Mouse (Mus musculus) hindbrain, embryonic 12.5 days (tissue): ENCODE data around the gene Zfp263. TPM values are rescaled to one million over a fixed set of nuclear protein-coding genes. Genes with fewer than 3 reads are reported as not detected.

Source experiments
- ATAC-seq: fragments of 200-750 bp; cut with Nextera tagmentation; 2 replicates; pipeline ENCODE4 v1.8.0; 2017; ENCODE audit warnings: moderate TSS enrichment; ENCODE audit not compliant: low FRiP score
- H3K27ac ChIP-seq: fragments of 300-500 bp; sonication (generic); 2 replicates; pipeline ENCODE4 v1.5.1; 2016; ENCODE audit warnings: mild to moderate bottlenecking
- H3K27me3 ChIP-seq: fragments of 300-500 bp; sonication (generic); 2 replicates; pipeline ENCODE4 v1.6.1; 2016; ENCODE audit warnings: mild to moderate bottlenecking
- H3K36me3 ChIP-seq: fragments of 300-500 bp; sonication (generic); 2 replicates; pipeline ENCODE4 v1.6.1; 2016; ENCODE audit warnings: mild to moderate bottlenecking
- H3K4me1 ChIP-seq: fragments of 300-500 bp; sonication (generic); 2 replicates; pipeline ENCODE4 v1.6.1; 2016
- H3K4me2 ChIP-seq: fragments of 300-500 bp; sonication (generic); replicated peaks from 2 replicates; pipeline ENCODE4 v1.6.1; 2016; ENCODE audit warnings: mild to moderate bottlenecking
- H3K4me3 ChIP-seq: fragments of 300-500 bp; sonication (generic); 2 replicates; pipeline ENCODE4 v1.5.1; 2016; ENCODE audit warnings: mild to moderate bottlenecking
- H3K9ac ChIP-seq: fragments of 300-500 bp; sonication (generic); 2 replicates; pipeline ENCODE4 v1.6.1; 2016; ENCODE audit warnings: mild to moderate bottlenecking, moderate library complexity
- H3K9me3 ChIP-seq: fragments of 300-500 bp; sonication (generic); replicated peaks from 2 replicates; pipeline ENCODE4 v1.6.1; 2016; ENCODE audit warnings: mild to moderate bottlenecking
- WGBS: fragments of 180-500 bp; shearing (Covaris S2); methylation state at CpG from one replicate; pipeline ENCODE4 v1.1.7; 2016; 5-methylcytosine and 5-hydroxymethylcytosine counted together
- polyA plus RNA-seq: library from polyadenylated mRNA; unstranded; fragments of >200 nt; fragmentation: Nextera tagmentation; extraction: Ambion mirVana; gene quantifications from 2 replicates; pipeline ENCODE4 v1.2.1, GENCODE M21; 2016

Gene Zfp263
- polyA plus RNA-seq, 1 experiment from 2014 or later, result 56.7 TPM

DNA sequence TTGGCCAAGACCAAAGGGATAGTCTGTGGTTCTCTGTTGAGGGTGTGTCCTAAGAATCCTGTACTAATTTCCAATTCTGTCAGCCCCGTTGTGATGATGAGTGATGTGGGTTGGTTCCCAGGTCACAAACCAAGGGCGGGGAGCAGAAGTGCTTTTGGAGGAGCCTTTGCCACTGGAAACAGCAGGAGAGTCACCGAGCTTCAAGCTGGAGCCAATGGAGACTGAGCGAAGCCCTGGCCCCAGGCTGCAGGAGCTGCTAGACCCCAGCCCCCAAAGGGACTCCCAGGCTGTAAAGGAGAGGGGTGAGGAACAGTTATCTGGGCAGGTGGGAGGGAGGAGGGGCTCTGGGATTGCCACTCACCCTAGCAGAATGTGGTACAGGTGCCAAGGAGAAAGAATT is 1.8 kb downstream of the Zfp263 start:
- peaks cover 46% of the 10 kb centered on the region for H3K36me3 ChIP-seq
- ATAC-seq, result no peak
- H3K27ac ChIP-seq, result no peak overlapping the region
- H3K4me1 ChIP-seq, result peaks cover 16% of the 10 kb centered on the region
- H3K27me3 ChIP-seq, result no peaks in the 10 kb centered on the region
- WGBS, result 89% methylated on average over 4 of the region's 4 CpGs
- H3K4me3 ChIP-seq, result peak overlapping the region; percentile 85
- H3K9ac ChIP-seq, result peak overlapping the region; percentile 87
- H3K4me2 ChIP-seq, result peak overlapping the region; percentile 79
- peaks cover 23% of the 10 kb centered on the region for H3K9me3 ChIP-seq

DNA sequence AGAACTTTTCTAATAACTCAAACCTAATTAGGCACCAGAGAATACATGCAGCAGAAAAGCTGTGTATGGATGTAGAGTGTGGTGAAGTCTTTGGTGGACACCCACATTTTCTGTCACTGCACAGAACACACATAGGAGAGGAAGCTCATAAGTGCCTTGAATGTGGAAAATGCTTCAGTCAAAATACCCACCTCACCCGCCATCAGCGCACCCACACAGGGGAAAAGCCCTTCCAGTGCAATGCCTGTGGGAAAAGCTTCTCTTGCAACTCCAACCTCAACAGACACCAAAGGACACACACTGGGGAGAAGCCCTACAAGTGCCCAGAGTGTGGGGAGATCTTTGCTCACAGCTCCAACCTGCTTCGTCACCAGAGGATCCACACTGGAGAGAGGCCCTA is 5.1 kb downstream of the Zfp263 start:
- Histone ChIP-seq H3K9me3 (peaks cover 23% of the 10 kb centered on the region), H3K4me1 (peaks cover 16% of the 10 kb centered on the region), H3K36me3 (peaks cover 68% of the 10 kb centered on the region), H3K27ac (no peak overlapping the region), H3K9ac (no peak overlapping the region), H3K4me2 (no peak overlapping the region), H3K27me3 (no peaks in the 10 kb centered on the region), H3K4me3 (no peak overlapping the region)
- 100% methylated on average over 3 of the region's 3 CpGs for WGBS
- ATAC-seq, result no peak

DNA sequence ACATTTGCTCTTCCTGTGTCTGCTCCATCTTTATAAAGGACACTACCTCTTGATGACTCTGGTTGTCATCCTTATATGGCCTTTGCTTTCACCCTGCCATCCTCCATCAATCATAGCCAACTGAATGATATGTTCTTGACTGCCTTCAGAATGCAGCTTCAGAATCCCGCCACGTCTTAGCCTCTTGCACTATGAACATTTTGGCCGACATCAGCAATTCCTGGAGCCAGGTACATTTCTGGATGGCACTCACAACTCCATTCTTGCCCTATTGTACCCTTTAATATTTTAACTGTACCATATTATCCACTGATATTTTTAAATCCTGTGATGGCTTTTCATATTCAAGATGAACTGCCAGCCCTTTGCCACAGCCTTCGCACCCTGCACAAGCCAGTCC is 27.7 kb downstream of the Zfp263 start:
- no peaks in the 10 kb centered on the region for H3K27me3 ChIP-seq
- H3K9ac ChIP-seq, result no peak overlapping the region
- no peak overlapping the region for H3K4me2 ChIP-seq
- no peaks in the 10 kb centered on the region for H3K36me3 ChIP-seq
- H3K4me3 ChIP-seq, result no peak overlapping the region
- no peak for ATAC-seq
- H3K9me3 ChIP-seq, result no peaks in the 10 kb centered on the region
- H3K4me1 ChIP-seq, result no peaks in the 10 kb centered on the region
- no peak overlapping the region for H3K27ac ChIP-seq
- 97% methylated on average over 4 of the region's 4 CpGs for WGBS

DNA sequence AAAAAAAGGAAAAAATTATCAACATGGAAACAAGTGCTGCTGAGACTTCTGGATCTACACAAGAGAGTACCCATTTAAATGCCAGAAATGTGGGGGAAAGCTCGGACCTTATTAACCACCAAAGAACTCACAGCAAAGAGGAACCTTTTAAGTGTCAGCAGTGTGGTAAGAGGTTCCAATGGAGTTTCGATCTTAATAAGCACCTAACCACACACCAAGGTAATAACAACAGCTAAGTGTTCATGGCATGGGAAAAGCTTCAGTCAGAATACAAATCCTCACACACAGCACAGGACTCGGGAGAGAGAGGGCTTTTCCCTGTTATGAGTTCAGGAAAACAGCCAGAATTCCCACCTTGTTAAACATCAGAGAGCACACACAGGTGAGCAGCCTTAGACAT is 32.5 kb downstream of the Zfp263 start:
- ATAC-seq, result no peak
- H3K9me3 ChIP-seq, result no peaks in the 10 kb centered on the region
- no peaks in the 10 kb centered on the region for H3K27me3 ChIP-seq
- H3K27ac ChIP-seq, result no peak overlapping the region
- WGBS, result 79% methylated on average over 3 of the region's 3 CpGs
- H3K4me3 ChIP-seq, result no peak overlapping the region
- no peaks in the 10 kb centered on the region for H3K36me3 ChIP-seq
- H3K4me2 ChIP-seq, result no peak overlapping the region
- no peaks in the 10 kb centered on the region for H3K4me1 ChIP-seq
- H3K9ac ChIP-seq, result no peak overlapping the region

DNA sequence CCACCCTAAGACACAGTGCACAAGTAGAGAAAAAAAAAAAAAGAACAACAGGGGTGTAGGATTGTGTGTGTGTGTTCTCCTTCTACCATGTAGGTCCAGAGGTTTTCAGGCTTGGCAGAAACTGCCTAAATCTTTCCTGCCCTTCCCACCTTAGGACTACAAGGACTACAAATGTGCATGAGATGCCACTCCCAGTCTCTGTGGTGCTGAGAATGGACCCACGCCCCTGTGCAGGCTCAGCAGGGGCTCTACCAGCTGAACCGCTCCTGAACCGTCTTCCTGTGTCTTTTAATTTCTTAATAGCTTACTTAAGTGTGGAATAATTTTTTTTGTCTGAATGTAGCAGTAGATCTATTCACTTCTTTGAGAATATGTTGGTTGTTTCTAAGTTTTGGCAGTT is 34.1 kb downstream of the Zfp263 start:
- no peaks in the 10 kb centered on the region for H3K36me3 ChIP-seq
- no peak for ATAC-seq
- no peaks in the 10 kb centered on the region for H3K27me3 ChIP-seq
- no peak overlapping the region for H3K9ac ChIP-seq
- H3K4me1 ChIP-seq, result no peaks in the 10 kb centered on the region
- 74% methylated on average over 3 of the region's 3 CpGs for WGBS
- H3K4me2 ChIP-seq, result no peak overlapping the region
- no peaks in the 10 kb centered on the region for H3K9me3 ChIP-seq
- H3K4me3 ChIP-seq, result no peak overlapping the region
- H3K27ac ChIP-seq, result no peak overlapping the region

DNA sequence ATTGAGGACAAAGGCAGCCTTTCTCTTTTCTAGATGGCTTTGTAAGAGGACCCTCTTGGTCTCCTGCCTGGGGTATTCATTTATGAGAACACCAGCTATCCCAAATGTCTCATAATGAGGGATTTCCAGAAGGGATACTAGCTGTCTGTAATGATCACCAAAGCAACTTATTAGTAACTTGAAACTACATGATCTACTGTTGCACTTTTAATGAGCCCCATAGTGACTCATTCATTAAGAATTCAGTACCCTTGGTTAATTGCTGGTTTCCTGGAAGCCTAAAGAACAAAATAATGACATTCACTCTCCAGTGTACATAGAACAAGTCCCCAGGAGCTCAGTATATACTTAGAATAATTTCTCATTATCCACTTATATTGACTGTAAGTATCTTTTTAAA is 37.3 kb downstream of the Zfp263 start:
- H3K27me3 ChIP-seq, result no peaks in the 10 kb centered on the region
- H3K4me2 ChIP-seq, result no peak overlapping the region
- H3K4me1 ChIP-seq, result no peaks in the 10 kb centered on the region
- no peak overlapping the region for H3K4me3 ChIP-seq
- no peak overlapping the region for H3K9ac ChIP-seq
- no peaks in the 10 kb centered on the region for H3K9me3 ChIP-seq
- no peak overlapping the region for H3K27ac ChIP-seq
- no peaks in the 10 kb centered on the region for H3K36me3 ChIP-seq
- ATAC-seq, result no peak

DNA sequence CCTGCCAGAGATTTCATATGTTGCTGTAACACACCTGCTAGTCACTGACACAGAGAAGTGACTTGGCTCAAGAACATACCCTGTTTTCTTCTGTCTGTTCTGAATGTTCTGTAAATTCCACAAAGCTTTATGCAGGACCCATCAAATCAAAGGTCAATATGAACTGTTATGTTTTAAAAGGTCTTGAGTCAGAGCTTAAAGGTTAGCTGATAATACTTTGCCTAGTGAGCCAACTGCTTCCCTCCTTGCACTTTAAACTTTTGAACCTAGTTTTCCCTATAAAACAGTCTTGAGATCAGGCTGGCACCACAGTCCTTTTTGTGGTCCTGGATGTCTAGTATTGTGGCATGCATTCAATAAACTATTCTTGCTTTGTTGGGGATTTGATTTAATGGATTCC is 44.5 kb downstream of the Zfp263 start:
- no peak overlapping the region for H3K4me2 ChIP-seq
- H3K36me3 ChIP-seq, result no peaks in the 10 kb centered on the region
- H3K27me3 ChIP-seq, result no peaks in the 10 kb centered on the region
- no peaks in the 10 kb centered on the region for H3K9me3 ChIP-seq
- H3K4me1 ChIP-seq, result no peaks in the 10 kb centered on the region
- no peak overlapping the region for H3K27ac ChIP-seq
- no peak overlapping the region for H3K4me3 ChIP-seq
- no peak overlapping the region for H3K9ac ChIP-seq
- no peak for ATAC-seq

Other genes starting within 250 kb of the Zfp263 start
- gene Olfr161, start 153.1 kb upstream of the Zfp263 start, polyA plus RNA-seq, result not detected in 2 replicates
- gene Mefv, start 26.0 kb upstream of the Zfp263 start, polyA plus RNA-seq, result not detected in 2 replicates
- not detected in 2 replicates for gene Olfr15, start 86.8 kb downstream of the Zfp263 start, polyA plus RNA-seq
- gene Zfp174, start 103.2 kb downstream of the Zfp263 start, polyA plus RNA-seq, result 2.0 and 2.1 TPM in 2 replicates
- 64.2 and 65.7 TPM in 2 replicates for gene Naa60, start 128.3 kb downstream of the Zfp263 start, polyA plus RNA-seq
- gene Zfp597, start 140.5 kb downstream of the Zfp263 start, polyA plus RNA-seq, result 12.1 and 13.4 TPM in 2 replicates
- gene Gm20695, start 140.6 kb downstream of the Zfp263 start, polyA plus RNA-seq, result 3.0 and 3.2 TPM in 2 replicates
- 7.2 and 8.0 TPM in 2 replicates for gene 1700037C18Rik, start 164.6 kb downstream of the Zfp263 start, polyA plus RNA-seq
- 30.3 and 31.2 TPM in 2 replicates for gene Cluap1, start 164.7 kb downstream of the Zfp263 start, polyA plus RNA-seq
- gene Nlrc3, start 232.5 kb downstream of the Zfp263 start, polyA plus RNA-seq, result 0.96 and 1.2 TPM in 2 replicates